Mouse (Mus musculus) olfactory bulb, adult 2 months (tissue): ENCODE results near the gene Bcan. TPM values are rescaled to one million over a fixed set of nuclear protein-coding genes. Genes with fewer than 3 reads are reported as not detected.

Experiments used
- H3K27ac ChIP-seq: fragments of 200-500 bp; 2 replicates; pipeline ENCODE4 v1.5.1; 2012; ENCODE audit warnings: low read depth, low read length; ENCODE audit not compliant: insufficient read depth
- H3K4me1 ChIP-seq: fragments of 200-500 bp; 2 replicates; pipeline ENCODE4 v1.6.1; 2012; ENCODE audit warnings: low read length; ENCODE audit not compliant: control insufficient read depth, insufficient read depth
- H3K4me3 ChIP-seq: fragments of 200-500 bp; 2 replicates; pipeline ENCODE4 v1.5.1; 2012; ENCODE audit warnings: mild to moderate bottlenecking, low read depth, low read length, moderate library complexity; ENCODE audit not compliant: insufficient read depth
- CTCF ChIP-seq: fragments of 200-500 bp; IDR thresholded peaks from 2 replicates; pipeline ENCODE4 v1.5.1; 2012; ENCODE audit warnings: low read depth, mild to moderate bottlenecking, low read length, moderate library complexity; ENCODE audit not compliant: insufficient read depth
- POLR2A ChIP-seq: fragments of 200-500 bp; IDR thresholded peaks from 2 replicates; pipeline ENCODE4 v1.6.1; 2012; ENCODE audit warnings: mild to moderate bottlenecking, low read depth, low read length, moderate library complexity; ENCODE audit not compliant: insufficient read depth
- WGBS: fragments of 180-500 bp; shearing (Covaris S2); methylation state at CpG from one replicate; pipeline ENCODE4 v1.1.7; 2018; 5-methylcytosine and 5-hydroxymethylcytosine counted together
- polyA plus RNA-seq: library from polyadenylated mRNA; stranded (reverse); fragments of >200 nt; gene quantifications from 2 replicates; pipeline ENCODE4 v1.2.4, GENCODE M21; 2012; ENCODE audit warnings: low replicate concordance; ENCODE audit not compliant: missing spikeins, insufficient read depth, insufficient read length

Gene Bcan
- not detected in 2 replicates for polyA plus RNA-seq

- TF ChIP-seq CTCF (no peak), POLR2A (0 out of 2 replicates have a peak, but pooled peaks have one; percentile 16)
- peak within 1 kb of the TSS; percentile 64 for H3K4me3 ChIP-seq
- peaks cover 51% of the 10 kb centered on the region for H3K4me1 ChIP-seq
- WGBS, result under 1% methylated on average over 39 of the region's 39 CpGs
- peak within 1 kb of the TSS; percentile 47; the same call in 1 of the 2 replicates for H3K27ac ChIP-seq
These were observed at the start of gene Bcan for GRCm38 (mm10) chr3:88000181-88000580. TSS of gene Bcan (minus strand) at chr3:88000230.

- TF ChIP-seq CTCF (no peak), POLR2A (no peak)
- Histone ChIP-seq H3K27ac (no peak overlapping the region), H3K4me3 (no peak overlapping the region), H3K4me1 (no peaks in the 10 kb centered on the region)
- WGBS, result 85% methylated on average over 3 of the region's 3 CpGs
These were observed 49.5 kb upstream of the Bcan start for GRCm38 (mm10) chr3:88049532-88049931.

GRCm38 (mm10) chr3:88042661-88043421, 42.8 kb upstream of the Bcan start, which contains the start of gene Gpatch4:
TSS of gene Gpatch4 (plus strand) at chr3:88043108.
- Histone ChIP-seq H3K27ac (no peak within 1 kb of the TSS), H3K4me3 (peak within 1 kb of the TSS; percentile 74)

GRCm38 (mm10) chr3:88035561-88036293, 35.7 kb upstream of the Bcan start:
- WGBS, result 68% methylated on average over 1 of the region's 1 CpGs
- H3K27ac ChIP-seq, result no peak overlapping the region
- H3K4me3 ChIP-seq, result no peak overlapping the region
- peaks cover 2% of the 10 kb centered on the region; the same call in 1 of the 2 replicates for H3K4me1 ChIP-seq
- TF ChIP-seq CTCF (no peak), POLR2A (no peak)

More at GRCm38 (mm10) chr3:88042661-88043421, 42.8 kb upstream of the Bcan start, which contains the start of gene Gpatch4:
- H3K4me1 ChIP-seq, result no peaks in the 10 kb centered on the region
- WGBS, result 8% methylated on average over 36 of the region's 36 CpGs
- no peak for TF ChIP-seq POLR2A
- TF ChIP-seq CTCF, result no peak

GRCm38 (mm10) chr3:88033506-88033905, 33.5 kb upstream of the Bcan start:
- no peak overlapping the region for H3K4me3 ChIP-seq
- TF ChIP-seq POLR2A (no peak), CTCF (no peak)
- H3K27ac ChIP-seq, result no peak overlapping the region
- 77% methylated on average over 5 of the region's 5 CpGs for WGBS
- H3K4me1 ChIP-seq, result peaks cover 4% of the 10 kb centered on the region; the same call in 1 of the 2 replicates

- peaks cover 4% of the 10 kb centered on the region; the same call in 1 of the 2 replicates for H3K4me1 ChIP-seq
- 0 out of 2 replicates have a peak overlapping the region, but pooled peaks have one; percentile 6 for H3K27ac ChIP-seq
- H3K4me3 ChIP-seq, result no peak overlapping the region
- TF ChIP-seq CTCF (no peak), POLR2A (no peak)
- 33% methylated on average over 19 of the region's 19 CpGs for WGBS
These were observed 30.8 kb upstream of the Bcan start for GRCm38 (mm10) chr3:88030608-88031395.

GRCm38 (mm10) chr3:88027434-88028186, 27.6 kb upstream of the Bcan start, which contains the start of gene Hapln2:
TSS of gene Hapln2 (minus strand) at chr3:88027583.
- WGBS, result 61% methylated on average over 5 of the region's 5 CpGs
- H3K4me3 ChIP-seq, result no peak within 1 kb of the TSS
- TF ChIP-seq POLR2A (no peak), CTCF (no peak)
- peaks cover 17% of the 10 kb centered on the region for H3K4me1 ChIP-seq
- no peak within 1 kb of the TSS for H3K27ac ChIP-seq

GRCm38 (mm10) chr3:88026823-88027222, 26.8 kb upstream of the Bcan start:
- Histone ChIP-seq H3K4me1 (peaks cover 21% of the 10 kb centered on the region), H3K27ac (no peak overlapping the region), H3K4me3 (no peak overlapping the region)
- TF ChIP-seq CTCF, result no peak
- no peak for TF ChIP-seq POLR2A
- WGBS, result 68% methylated on average over 7 of the region's 7 CpGs
